15 mouse cellular contexts compared by ENCODE assay signal in the genomic region with DNA sequence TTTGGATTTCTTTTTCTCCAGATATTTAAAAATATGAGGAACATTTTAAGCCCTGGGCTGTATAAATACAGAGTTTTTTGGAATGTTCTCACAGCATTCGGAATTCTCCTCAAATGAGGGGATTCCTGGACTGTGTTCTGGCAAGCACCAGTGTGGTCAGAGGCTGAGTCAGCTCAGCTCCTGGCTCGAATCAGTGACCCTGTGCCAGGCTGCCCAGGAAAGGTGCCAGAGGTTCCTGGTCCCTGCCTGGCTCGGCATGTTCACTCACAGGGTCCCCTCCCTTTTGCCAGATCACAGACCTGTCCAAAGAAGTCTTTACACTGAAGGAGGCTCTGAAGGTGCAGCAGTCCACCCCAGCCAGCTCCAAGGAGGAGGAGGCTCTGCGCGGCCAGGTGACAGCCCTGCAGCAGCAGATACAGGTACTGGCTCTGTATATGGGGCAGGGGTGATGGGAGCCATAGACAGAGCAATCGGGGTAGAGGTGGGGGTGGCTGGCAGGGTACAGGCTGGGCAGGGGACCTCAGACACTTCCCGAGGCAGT. TPM values are rescaled to one million over a fixed set of nuclear protein-coding genes. Genes with fewer than 3 reads are reported as not detected.
DNase-seq lines count a peak whose midpoint lies in the region; ATAC-seq lines count a peak whose summit lies in the region.
"Had no signal": no experiment of that assay in that cellular context is flagged by ENCODE, and none has a peak within 500 bp of the region (broad histone marks: within the 10 kb centered on the region; RNA-seq: fewer than 3 reads in every experiment).

No protein-coding gene starts in this region.

- no peak for ATAC-seq in heart, embryonic 12.5 days (ENCODE audit: insufficient number of reproducible peaks, low FRiP score)
- ATAC-seq: forebrain, embryonic 16.5 days had no signal

- H3K9ac ChIP-seq in heart, embryonic 12.5 days: no peak overlapping the region
- H3K9ac ChIP-seq: heart, embryonic 15.5 days; hindbrain, embryonic 15.5 days; midbrain, embryonic 12.5 days had no signal

- H3K9me3 ChIP-seq in heart, embryonic 12.5 days (replicated peaks): 0 out of 2 replicates have a peak, but pooled peaks cover 4% of the 10 kb centered on the region
- H3K9me3 ChIP-seq: heart, embryonic 15.5 days; hindbrain, embryonic 15.5 days had no signal

- H3K4me3 ChIP-seq in heart, embryonic 12.5 days: no peak overlapping the region
- H3K4me3 ChIP-seq: heart, embryonic 15.5 days; hindbrain, embryonic 15.5 days; layer of hippocampus, adult 2 months; midbrain, embryonic 12.5 days had no signal

- peaks cover 9% of the 10 kb centered on the region; the same call in 1 of the 2 replicates for H3K36me3 ChIP-seq in heart, embryonic 12.5 days
- H3K36me3 ChIP-seq: heart, embryonic 15.5 days had no signal

- peaks cover 33% of the 10 kb centered on the region for H3K4me1 ChIP-seq in heart, embryonic 12.5 days (replicated peaks)

- H3K4me2 ChIP-seq in heart, embryonic 12.5 days: no peak overlapping the region
- H3K4me2 ChIP-seq: heart, embryonic 15.5 days; hindbrain, embryonic 15.5 days; liver, embryonic 11.5 days; midbrain, embryonic 12.5 days had no signal

- H3K27ac ChIP-seq in heart, embryonic 12.5 days (ENCODE audit: poor library complexity, severe bottlenecking): no peak overlapping the region
- H3K27ac ChIP-seq: heart, embryonic 15.5 days; hindbrain, embryonic 15.5 days; layer of hippocampus, adult 2 months; midbrain, embryonic 12.5 days had no signal

- WGBS in heart, embryonic 12.5 days: 73% methylated on average over 7 of the region's 7 CpGs

- H3K27me3 ChIP-seq in heart, embryonic 12.5 days (replicated peaks): no peaks in the 10 kb centered on the region
- H3K27me3 ChIP-seq: heart, embryonic 15.5 days had no signal

- peak; percentile 89 for DNase-seq in heart, adult 11 months
- peak; percentile 5 for DNase-seq in right cerebral cortex, adult 18-20 months
- DNase-seq in right cerebral cortex, postnatal 14 days: no peak
- DNase-seq in adrenal gland, postnatal 10 days: peak; percentile 64
- DNase-seq in kidney, postnatal 36 days: peak; percentile 42 to 72
- no peak for DNase-seq in T-cell, adult 2 months (ENCODE audit: low spot score)
- DNase-seq: gastrocnemius, postnatal 25 days; lung, postnatal 10 days had no signal

RNA-seq across cellular contexts. Expression of a gene that starts 2.8 kb away (rescaled TPM):
- 3.3 and 3.5 TPM in 2 replicates for polyA plus RNA-seq in heart, embryonic 12.5 days (2016; fragmentation: Nextera tagmentation; extraction: Ambion mirVana)
- total RNA-seq in adrenal gland, postnatal 10 days (2021): 1 to 10 TPM; 2.8 to 3.2 TPM

RNA-seq across cellular contexts. Expression of a gene that starts 17.7 kb away (rescaled TPM):
- polyA plus RNA-seq in heart, embryonic 12.5 days (2016; fragmentation: Nextera tagmentation; extraction: Ambion mirVana): 9.6 and 12.1 TPM in 2 replicates
- 10 to 100 TPM; 15.2 to 26.7 TPM for total RNA-seq in adrenal gland, postnatal 10 days (2021)

RNA-seq across cellular contexts. Expression of a gene that starts 18.5 kb away (rescaled TPM):
- 25.4 and 25.6 TPM in 2 replicates for polyA plus RNA-seq in heart, embryonic 12.5 days (2016; fragmentation: Nextera tagmentation; extraction: Ambion mirVana)
- total RNA-seq in adrenal gland, postnatal 10 days (2021): 10 to 100 TPM; 17.3 to 24.7 TPM

RNA-seq across cellular contexts. Expression of a gene that starts 40.0 kb away (rescaled TPM):
- 0.50 and 0.72 TPM in 2 replicates for polyA plus RNA-seq in heart, embryonic 12.5 days (2016; fragmentation: Nextera tagmentation; extraction: Ambion mirVana)
- total RNA-seq in adrenal gland, postnatal 10 days (2021): 1 to 10 TPM; 1.1 to 1.8 TPM

RNA-seq across cellular contexts. Expression of a gene that starts 45.2 kb away (rescaled TPM):
- 27.2 and 27.4 TPM in 2 replicates for polyA plus RNA-seq in heart, embryonic 12.5 days (2016; fragmentation: Nextera tagmentation; extraction: Ambion mirVana)
- total RNA-seq in adrenal gland, postnatal 10 days (2021): 10 to 100 TPM in 1 of 2 experiments, 1 to 10 TPM in 1; 8.7 to 10.8 TPM

Comparison
In these comparisons a context has a peak if more than half of its experiments do, and no peak if none do; other contexts are left out.
1. DNase-seq: peak in heart, adult 11 months (single experiment), right cerebral cortex, adult 18-20 months (single experiment), adrenal gland, postnatal 10 days (single experiment) and kidney, postnatal 36 days (2 of 2); none in right cerebral cortex, postnatal 14 days (single experiment) and T-cell, adult 2 months (single experiment).